Mouse (Mus musculus) lung, postnatal 25 days (tissue): ENCODE data around the gene Itpk1.
A peak's percentile ranks its signal among the peaks of the same experiment; 100 is the strongest.

Source experiments
- DNase-seq: peaks from one replicate; pipeline ENCODE4 v3.0.0; 2022; ENCODE audit warnings: low spot score

Itpk1 gene

GRCm38 (mm10) chr12:102713153-102713865 lies 8.6 kb upstream of the Itpk1 start:
- no peak for DNase-seq

GRCm38 (mm10) chr12:102710851-102711375 lies 6.2 kb upstream of the Itpk1 start:
- DNase-seq: no peak

- DNase-seq: no peak
Observed at GRCm38 (mm10) chr12:102709896-102710295, 5.2 kb upstream of the Itpk1 start.

DNA sequence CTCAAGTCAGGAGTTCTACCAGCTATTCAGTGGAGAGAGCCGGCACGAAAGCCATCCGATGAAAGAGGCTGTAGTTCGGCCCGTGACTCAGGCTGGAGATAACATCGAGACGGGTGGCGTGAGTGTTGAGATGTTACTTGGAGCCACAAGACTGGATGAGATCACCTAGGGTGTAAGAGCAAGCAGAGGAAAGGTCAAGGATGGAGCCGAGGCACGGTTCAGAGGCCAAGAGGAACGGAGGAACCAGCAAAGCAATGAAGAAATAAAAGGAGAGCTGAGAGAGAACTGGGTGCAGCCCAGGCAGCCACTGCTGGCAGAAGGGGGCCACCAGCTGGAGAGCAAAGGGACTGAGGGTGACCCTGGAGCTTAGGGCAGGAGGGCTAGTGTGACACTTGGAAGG lies 3.5 kb upstream of the Itpk1 start:
- DNase-seq: no peak

GRCm38 (mm10) chr12:102706833-102707463 lies 2.2 kb upstream of the Itpk1 start:
- no peak for DNase-seq

DNA sequence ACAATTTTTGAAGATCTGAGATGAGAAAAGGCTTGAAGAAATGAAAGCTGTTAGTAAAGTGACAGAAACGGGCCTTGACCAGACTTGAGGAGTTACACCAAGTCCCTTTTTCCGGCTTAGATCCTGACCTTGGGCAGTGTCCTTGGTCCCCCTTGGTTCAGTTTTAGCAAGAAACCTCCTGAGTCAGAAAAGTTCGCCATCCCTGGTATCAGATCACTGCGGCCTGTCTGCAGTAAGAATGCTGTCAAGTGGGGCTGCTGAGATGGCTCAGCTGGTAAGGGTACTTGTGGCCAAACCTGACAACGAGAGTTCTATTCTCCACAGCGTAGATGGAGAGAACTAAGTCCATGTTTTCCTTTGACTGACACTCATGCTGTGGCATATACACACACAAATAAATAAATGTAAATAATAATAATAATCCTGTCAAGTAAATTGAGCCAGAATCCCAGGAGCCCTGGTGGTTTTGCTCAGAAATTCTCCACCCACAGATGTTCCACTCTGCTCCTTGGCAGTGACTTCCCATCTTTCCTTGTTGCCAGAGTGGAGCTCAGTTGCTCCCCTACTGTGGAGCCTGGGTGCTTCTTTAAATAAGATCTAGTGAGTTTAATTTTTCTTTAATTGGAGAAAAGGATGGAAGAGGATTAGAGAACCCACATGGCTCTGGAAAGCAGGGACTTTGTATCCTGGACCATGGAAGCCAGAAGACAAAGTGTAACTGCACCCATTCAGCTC lies 1.3 kb upstream of the Itpk1 start:
- DNase-seq: no peak

- peak; percentile 83 for DNase-seq
Observed at GRCm38 (mm10) chr12:102705216-102705871, 614 bp upstream of the Itpk1 start.

DNA sequence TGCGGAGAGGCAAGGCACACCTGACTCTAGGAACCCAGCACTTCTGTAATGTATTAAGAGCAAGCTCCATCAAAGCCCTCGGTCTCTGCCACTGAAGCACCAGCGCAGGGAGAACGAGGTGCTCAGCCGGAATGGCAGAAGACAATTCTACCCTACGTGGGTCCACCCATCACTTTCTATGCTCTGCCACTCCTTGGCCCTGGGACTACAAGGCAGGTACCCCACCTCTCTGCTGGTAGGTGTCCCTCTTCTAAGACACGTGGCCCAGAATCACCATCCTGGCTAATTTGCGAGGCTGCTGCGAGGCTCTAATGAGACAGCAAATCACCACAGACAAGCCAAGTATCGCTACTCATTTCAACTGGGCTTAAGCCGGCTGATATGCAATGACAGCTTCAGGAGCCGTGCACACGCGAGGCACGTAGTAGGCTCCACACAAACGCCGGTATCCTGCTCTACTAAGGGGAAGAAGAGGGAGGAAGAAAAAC lies 765 bp downstream of the Itpk1 start:
- DNase-seq: no peak

GRCm38 (mm10) chr12:102703441-102703840 lies 1.3 kb downstream of the Itpk1 start:
- DNase-seq: no peak

DNA sequence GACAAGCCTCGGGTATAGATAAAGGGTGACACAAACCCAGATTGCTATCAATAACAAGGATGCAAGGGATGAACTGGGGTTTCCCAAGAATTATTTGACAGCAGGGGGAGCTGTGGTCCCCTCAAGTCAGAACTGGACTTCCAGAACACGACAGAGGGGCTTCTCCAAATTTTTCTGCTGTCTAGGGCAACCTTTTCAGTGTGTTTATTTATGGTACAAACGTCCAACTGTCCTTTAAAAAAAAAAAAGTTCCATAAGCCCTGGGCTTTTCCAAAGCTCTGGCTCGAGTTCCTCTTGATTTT lies 1.7 kb downstream of the Itpk1 start:
- DNase-seq: no peak

GRCm38 (mm10) chr12:102702356-102703110 lies 2.2 kb downstream of the Itpk1 start:
- DNase-seq: peak; percentile 76

- DNase-seq: no peak
Observed at GRCm38 (mm10) chr12:102701691-102702207, 3.0 kb downstream of the Itpk1 start.

- no peak for DNase-seq
Observed at GRCm38 (mm10) chr12:102700453-102700852, 4.3 kb downstream of the Itpk1 start.

GRCm38 (mm10) chr12:102699156-102699555 lies 5.6 kb downstream of the Itpk1 start:
- no peak for DNase-seq

DNA sequence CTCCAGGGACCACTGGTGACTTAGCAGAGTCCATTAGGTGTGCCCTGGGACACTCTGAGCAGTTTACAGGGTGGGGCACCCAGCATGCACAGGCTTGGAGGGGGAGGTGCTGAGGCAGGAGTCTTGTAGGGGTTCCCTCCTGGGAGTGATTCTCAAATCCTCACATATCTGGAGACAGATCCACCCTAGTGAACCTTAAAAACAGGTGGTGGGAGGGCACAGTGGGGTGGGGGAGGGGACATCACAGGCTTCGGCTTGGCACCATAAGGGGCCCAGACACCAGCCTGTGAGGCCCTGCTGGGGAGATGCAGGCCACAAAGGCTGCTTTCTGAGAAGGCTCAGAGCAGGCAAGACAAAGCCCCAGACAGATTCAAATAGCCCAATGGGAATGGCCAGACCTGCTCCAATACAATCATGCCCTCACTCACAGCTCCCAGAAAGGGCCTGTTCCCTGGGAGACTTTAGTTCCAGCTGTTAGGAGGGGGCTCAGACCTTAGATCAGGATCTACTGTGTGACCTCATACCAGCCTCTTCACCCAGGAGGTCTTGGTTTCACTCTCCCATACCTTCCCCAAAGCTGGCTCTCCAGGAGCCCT lies 6.5 kb downstream of the Itpk1 start:
- DNase-seq: no peak

GRCm38 (mm10) chr12:102697381-102697780 lies 7.3 kb downstream of the Itpk1 start:
- no peak for DNase-seq

- DNase-seq: no peak
Observed at GRCm38 (mm10) chr12:102696635-102697354, 7.9 kb downstream of the Itpk1 start.

GRCm38 (mm10) chr12:102695369-102696239 lies 9.1 kb downstream of the Itpk1 start:
- DNase-seq: no peak

DNA sequence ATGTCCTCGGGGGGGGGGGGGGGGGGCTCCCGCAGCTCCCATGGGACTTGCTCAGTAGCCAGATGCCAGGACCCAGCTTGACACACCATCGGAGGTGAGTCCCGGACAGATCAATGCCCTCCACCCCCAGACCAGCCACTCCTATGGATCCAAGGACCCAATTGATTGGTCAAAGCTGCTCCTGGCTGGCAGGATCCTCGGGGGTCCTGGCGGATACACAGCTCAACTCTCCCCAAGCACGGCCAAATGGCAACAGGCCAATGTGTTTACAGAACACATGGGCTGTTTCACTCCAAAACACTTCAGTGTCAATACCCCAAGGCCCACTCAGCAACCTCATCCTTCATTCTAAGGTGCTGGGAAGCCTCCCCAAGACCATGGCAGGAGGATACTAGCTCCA lies 13.0 kb downstream of the Itpk1 start:
- DNase-seq: no peak
